Mouse (Mus musculus): ENCODE data around the gene Pex7. TPM values are rescaled to one million over a fixed set of nuclear protein-coding genes. Genes with fewer than 3 reads are reported as not detected.

The Pex7 gene
- 15.8 and 16.0 TPM in 2 replicates for total RNA-seq (2012; rRNA removed)
- polyA plus RNA-seq (2012; ENCODE audit: insufficient read depth in 1 of 2, insufficient read length in 2 of 2, low read depth in 1 of 2, low replicate concordance in 2 of 2, missing spikeins in 1 of 2) = 10 to 100 TPM in 1 of 2 experiments, not detected in 1; 22.1 TPM

DNA sequence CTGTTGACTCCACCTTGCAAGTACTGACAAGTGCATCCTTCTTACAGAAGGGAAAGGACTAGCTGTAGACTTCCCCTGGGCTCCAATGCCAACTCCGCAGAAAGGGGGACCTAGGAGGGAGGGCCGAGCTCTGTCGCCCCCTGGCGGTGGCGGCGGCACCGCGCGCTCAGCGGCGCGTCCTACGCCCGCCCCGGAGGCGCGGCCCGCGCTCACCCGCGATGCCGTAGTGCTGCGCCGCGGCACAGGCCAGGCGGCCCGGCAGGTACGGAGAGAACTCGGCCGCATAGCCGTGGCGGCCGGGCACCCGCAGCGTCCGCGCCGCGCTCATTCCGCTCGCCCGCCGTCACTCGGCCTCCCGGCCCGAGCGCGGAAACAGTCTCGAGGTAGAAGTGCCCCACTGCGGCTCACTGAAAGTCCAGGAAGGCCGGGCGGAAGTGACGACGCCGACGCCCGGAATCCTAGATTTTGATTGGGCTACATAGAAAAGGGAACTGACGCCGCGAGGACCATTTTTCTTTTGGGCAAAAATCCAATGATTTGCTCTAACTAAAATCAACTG is at the start of gene Pex7:
Gene Pex7, minus strand, starts transcription at position 444 of the 559 bp plus-strand sequence.
- peak within 1 kb of the TSS; percentile 91 for H3K9ac ChIP-seq (ENCODE audit: control insufficient read depth, low read depth, low read length, poor library complexity, severe bottlenecking)
- no peaks in the 10 kb centered on the region; a peak in 1 of 4 replicates for H3K4me1 ChIP-seq (ENCODE audit: control insufficient read depth in 1 of 2, insufficient read depth in 2 of 2, low read length in 2 of 2)
- H3K36me3 ChIP-seq (ENCODE audit: control insufficient read depth in 1 of 2, insufficient read depth in 2 of 2, low read length in 2 of 2) = peaks cover 0 to 4% of the 10 kb centered on the region in 2 experiments; a peak in 2 of 4 replicates
- no peaks in the 10 kb centered on the region; a peak in 1 of 4 replicates for H3K27me3 ChIP-seq (ENCODE audit: control insufficient read depth in 1 of 2, insufficient read depth in 2 of 2, low read length in 2 of 2)
- no peaks in the 10 kb centered on the region; the same call in 1 of the 2 replicates for H3K79me2 ChIP-seq (ENCODE audit: control insufficient read depth, insufficient read depth, low read length, poor library complexity)
- peak within 1 kb of the TSS; percentile 47 to 80 for H3K4me3 ChIP-seq (ENCODE audit: control insufficient read depth in 1 of 2, insufficient read depth in 1 of 2, low read depth in 2 of 2, low read length in 2 of 2)
- no peaks in the 10 kb centered on the region for H3K9me3 ChIP-seq (replicated peaks; ENCODE audit: insufficient read depth, low read length)
- peak; percentile 87 for TF ChIP-seq KAT2A (conservative IDR thresholded peaks at IDR 0.05; ENCODE audit: low read depth, low read length)
- TF ChIP-seq POLR2AphosphoS2 (IDR thresholded peaks at IDR 0.05; ENCODE audit: low read length) = 0 out of 2 replicates have a peak, but pooled peaks have one; percentile 36
- no peak; the same call in 1 of the 2 replicates for TF ChIP-seq RCOR1 (IDR thresholded peaks at IDR 0.05; ENCODE audit: low read depth, low read length)
- peak; percentile 96 for TF ChIP-seq HCFC1 (IDR thresholded peaks at IDR 0.05; ENCODE audit: low read depth, low read length)
- TF ChIP-seq CHD1 (IDR thresholded peaks at IDR 0.05; ENCODE audit: low read depth, low read length) = no peak
- peak; percentile 61; the same call in 1 of the 2 replicates for TF ChIP-seq MXI1 (IDR thresholded peaks at IDR 0.05; ENCODE audit: low read depth, low read length)
- no peak for TF ChIP-seq MAFK (IDR thresholded peaks at IDR 0.05; ENCODE audit: borderline replicate concordance, low read depth, low read length)
- peak; percentile 36; the same call in 1 of the 2 replicates for TF ChIP-seq ZC3H11A (IDR thresholded peaks at IDR 0.05; ENCODE audit: low read depth, low read length)
- TF ChIP-seq SMC3 (IDR thresholded peaks at IDR 0.05; ENCODE audit: low read depth, low read length) = peak; percentile 79
- TF ChIP-seq ELF1 (IDR thresholded peaks at IDR 0.05; ENCODE audit: low read depth, low read length) = peak; percentile 91
- peak; percentile 63; the same call in 1 of the 2 replicates for TF ChIP-seq SIN3A (IDR thresholded peaks at IDR 0.05; ENCODE audit: low read length)
- peak; percentile 75 to 81 for TF ChIP-seq POLR2A (IDR thresholded peaks at IDR 0.05; ENCODE audit: control insufficient read depth in 1 of 2, insufficient read depth in 1 of 2, low read depth in 1 of 2, low read length in 2 of 2, poor library complexity in 1 of 2)
- peak; percentile 85 for TF ChIP-seq NELFE (IDR thresholded peaks at IDR 0.05; ENCODE audit: low read depth, low read length)
- TF ChIP-seq MAZ (IDR thresholded peaks at IDR 0.05; ENCODE audit: low read depth, low read length) = peak; percentile 77; the same call in 1 of the 2 replicates
- TF ChIP-seq USF2 (IDR thresholded peaks at IDR 0.05; ENCODE audit: borderline replicate concordance in 1 of 2, insufficient read depth in 1 of 2, low read depth in 1 of 2, low read length in 2 of 2) = no peak
- peak; percentile 48; the same call in 1 of the 2 replicates for TF ChIP-seq ZMIZ1 (IDR thresholded peaks at IDR 0.05; ENCODE audit: low read depth, low read length)
- TF ChIP-seq E2F4 (IDR thresholded peaks at IDR 0.05; ENCODE audit: borderline replicate concordance, low read depth, low read length) = 0 out of 2 replicates have a peak, but pooled peaks have one; percentile 13
- no peak for TF ChIP-seq MYC (IDR thresholded peaks at IDR 0.05; ENCODE audit: low read depth, low read length)
- peak; percentile 33; the same call in 1 of the 2 replicates for TF ChIP-seq TCF12 (IDR thresholded peaks at IDR 0.05; ENCODE audit: low read depth, low read length)
- TF ChIP-seq CTCF (IDR thresholded peaks at IDR 0.05 in 2 of 3, conservative IDR thresholded peaks at IDR 0.05 in 1 of 3; ENCODE audit: control insufficient read depth in 1 of 3, insufficient read depth in 1 of 3, low read depth in 2 of 3, low read length in 3 of 3, poor library complexity in 1 of 3, severe bottlenecking in 1 of 3) = peak; percentile 85 to 96 (median 89)
- TF ChIP-seq RAD21 (IDR thresholded peaks at IDR 0.05; ENCODE audit: low read depth, low read length) = peak; percentile 66
- peak; percentile 57; the same call in 1 of the 2 replicates for TF ChIP-seq TBP (IDR thresholded peaks at IDR 0.05; ENCODE audit: low read depth, low read length)
- peak within 1 kb of the TSS; percentile 83 for H3K27ac ChIP-seq (ENCODE audit: control insufficient read depth, low read depth, low read length)
- DNase-seq (ENCODE audit: low read depth, low spot score) = peak; percentile 94
